In genomic region chr12:66640408-66640807, GRCm38 (mm10) we compare ENCODE assay signal across 11 mouse cellular contexts.
A peak's percentile ranks its signal among the peaks of the same experiment; 100 is the strongest.
DNase-seq lines count a peak whose midpoint lies in the region; ATAC-seq lines count a peak whose summit lies in the region.
"Had no signal": no experiment of that assay in that cellular context is flagged by ENCODE, and none has a peak within 500 bp of the region (broad histone marks: within the 10 kb centered on the region; RNA-seq: fewer than 3 reads in every experiment).

No protein-coding gene starts in this region.

- H3K4me1 ChIP-seq in embryonic facial prominence, embryonic 14.5 days (ENCODE audit: control insufficient read depth, insufficient read depth, low read length): no peaks in the 10 kb centered on the region
- no peaks in the 10 kb centered on the region for H3K4me1 ChIP-seq in embryonic facial prominence, embryonic 10.5 days
- peaks cover 3% of the 10 kb centered on the region; the same call in 1 of the 2 replicates for H3K4me1 ChIP-seq in midbrain, embryonic 14.5 days (ENCODE audit: control insufficient read depth, insufficient read depth, low read length)
- H3K4me1 ChIP-seq in midbrain, embryonic 11.5 days (ENCODE audit: control insufficient read depth, insufficient read depth, low read length): no peaks in the 10 kb centered on the region
- H3K4me1 ChIP-seq: kidney, embryonic 15.5 days; liver, embryonic 15.5 days had no signal

- no peak overlapping the region for H3K9ac ChIP-seq in embryonic facial prominence, embryonic 14.5 days (ENCODE audit: low read depth, low read length)
- no peak overlapping the region for H3K9ac ChIP-seq in midbrain, embryonic 14.5 days (replicated peaks; ENCODE audit: low read length)
- no peak overlapping the region for H3K9ac ChIP-seq in midbrain, embryonic 11.5 days (ENCODE audit: low read length)
- H3K9ac ChIP-seq: kidney, embryonic 15.5 days; liver, embryonic 15.5 days had no signal

- no peak overlapping the region for H3K27ac ChIP-seq in embryonic facial prominence, embryonic 14.5 days (replicated peaks; ENCODE audit: low read depth, low read length)
- H3K27ac ChIP-seq in embryonic facial prominence, embryonic 10.5 days (replicated peaks): no peak overlapping the region
- no peak overlapping the region for H3K27ac ChIP-seq in midbrain, embryonic 14.5 days (replicated peaks; ENCODE audit: low read depth, low read length)
- H3K27ac ChIP-seq in midbrain, embryonic 11.5 days (ENCODE audit: low read depth, low read length): no peak overlapping the region
- H3K27ac ChIP-seq: kidney, embryonic 15.5 days; liver, embryonic 15.5 days had no signal

- no peak overlapping the region for H3K4me2 ChIP-seq in embryonic facial prominence, embryonic 14.5 days (ENCODE audit: low read depth, low read length)
- H3K4me2 ChIP-seq in midbrain, embryonic 14.5 days (ENCODE audit: low read length): no peak overlapping the region
- H3K4me2 ChIP-seq in midbrain, embryonic 11.5 days: no peak overlapping the region
- H3K4me2 ChIP-seq: kidney, embryonic 15.5 days; liver, embryonic 15.5 days had no signal

- no peak for ATAC-seq in embryonic facial prominence, embryonic 14.5 days (ENCODE audit: low read depth)
- no peak for ATAC-seq in midbrain, embryonic 14.5 days (ENCODE audit: low FRiP score, low TSS enrichment)
- no peak for ATAC-seq in midbrain, embryonic 11.5 days (ENCODE audit: low FRiP score)

- H3K27me3 ChIP-seq in embryonic facial prominence, embryonic 14.5 days (replicated peaks; ENCODE audit: control insufficient read depth, insufficient read depth, low read length): no peaks in the 10 kb centered on the region
- no peaks in the 10 kb centered on the region for H3K27me3 ChIP-seq in embryonic facial prominence, embryonic 10.5 days (replicated peaks; ENCODE audit: low read depth, poor library complexity, severe bottlenecking)
- H3K27me3 ChIP-seq in midbrain, embryonic 14.5 days (ENCODE audit: control insufficient read depth, insufficient read depth, low read length): no peaks in the 10 kb centered on the region
- H3K27me3 ChIP-seq in midbrain, embryonic 11.5 days (ENCODE audit: control insufficient read depth, insufficient read depth, low read length): no peaks in the 10 kb centered on the region
- H3K27me3 ChIP-seq: kidney, embryonic 15.5 days; liver, embryonic 15.5 days had no signal

- no peaks in the 10 kb centered on the region for H3K36me3 ChIP-seq in embryonic facial prominence, embryonic 14.5 days (ENCODE audit: control insufficient read depth, insufficient read depth, low read length)
- H3K36me3 ChIP-seq in embryonic facial prominence, embryonic 10.5 days (replicated peaks): no peaks in the 10 kb centered on the region
- H3K36me3 ChIP-seq in midbrain, embryonic 14.5 days (ENCODE audit: control insufficient read depth, insufficient read depth, low read length): no peaks in the 10 kb centered on the region
- H3K36me3 ChIP-seq in midbrain, embryonic 11.5 days (ENCODE audit: control insufficient read depth, insufficient read depth, low read length): no peaks in the 10 kb centered on the region
- H3K36me3 ChIP-seq: kidney, embryonic 15.5 days; liver, embryonic 15.5 days had no signal

- DNase-seq in embryonic facial prominence, embryonic 14.5 days (ENCODE audit: low spot score): peak; percentile 2
- DNase-seq in embryonic facial prominence, embryonic 10.5 days (ENCODE audit: low spot score): no peak
- peak; percentile 43 for DNase-seq in midbrain, embryonic 14.5 days
- no peak for DNase-seq in midbrain, embryonic 11.5 days (ENCODE audit: low spot score, missing footprints)
- DNase-seq in cerebellum, postnatal 10 days: peak; percentile 52 to 67
- DNase-seq in layer of hippocampus, adult 9-11 months: peak; percentile 78
- no peak for DNase-seq in lung, postnatal 4 days
- no peak for DNase-seq in adrenal gland, postnatal 14 days
- DNase-seq: retina, postnatal 1 day had no signal

- H3K9me3 ChIP-seq in embryonic facial prominence, embryonic 14.5 days (ENCODE audit: control insufficient read depth, low read length): no peaks in the 10 kb centered on the region
- no peaks in the 10 kb centered on the region for H3K9me3 ChIP-seq in embryonic facial prominence, embryonic 10.5 days
- no peaks in the 10 kb centered on the region for H3K9me3 ChIP-seq in midbrain, embryonic 14.5 days (ENCODE audit: control insufficient read depth, low read length)
- H3K9me3 ChIP-seq in midbrain, embryonic 11.5 days (ENCODE audit: control insufficient read depth, low read length): no peaks in the 10 kb centered on the region
- H3K9me3 ChIP-seq: kidney, embryonic 15.5 days; liver, embryonic 15.5 days had no signal

- 47% methylated on average over 1 of the region's 1 CpGs for WGBS in embryonic facial prominence, embryonic 14.5 days
- 72% methylated on average over 1 of the region's 1 CpGs for WGBS in embryonic facial prominence, embryonic 10.5 days
- 50% methylated on average over 1 of the region's 1 CpGs for WGBS in midbrain, embryonic 14.5 days
- WGBS in midbrain, embryonic 11.5 days: 51% methylated on average over 1 of the region's 1 CpGs

- no peak overlapping the region for H3K4me3 ChIP-seq in embryonic facial prominence, embryonic 14.5 days (ENCODE audit: low read depth, low read length)
- H3K4me3 ChIP-seq in embryonic facial prominence, embryonic 10.5 days: no peak overlapping the region
- no peak overlapping the region for H3K4me3 ChIP-seq in midbrain, embryonic 14.5 days (replicated peaks; ENCODE audit: low read depth, low read length)
- H3K4me3 ChIP-seq in midbrain, embryonic 11.5 days (ENCODE audit: low read depth, low read length): no peak overlapping the region
- H3K4me3 ChIP-seq: kidney, embryonic 15.5 days; liver, embryonic 15.5 days had no signal

Comparison
In these comparisons a context has a peak if more than half of its experiments do, and no peak if none do; other contexts are left out.
1. DNase-seq: peak in embryonic facial prominence, embryonic 14.5 days (single experiment), midbrain, embryonic 14.5 days (single experiment), cerebellum, postnatal 10 days (2 of 2) and layer of hippocampus, adult 9-11 months (single experiment); none in embryonic facial prominence, embryonic 10.5 days (single experiment), midbrain, embryonic 11.5 days (single experiment), lung, postnatal 4 days (0 of 2) and adrenal gland, postnatal 14 days (single experiment).